Mouse (Mus musculus): ENCODE results near the gene Arpc2. TPM values are rescaled to one million over a fixed set of nuclear protein-coding genes. Genes with fewer than 3 reads are reported as not detected.

Gene Arpc2
- total RNA-seq, 2 experiments from 2014 or later: 75.2 to 85.6 TPM

DNA sequence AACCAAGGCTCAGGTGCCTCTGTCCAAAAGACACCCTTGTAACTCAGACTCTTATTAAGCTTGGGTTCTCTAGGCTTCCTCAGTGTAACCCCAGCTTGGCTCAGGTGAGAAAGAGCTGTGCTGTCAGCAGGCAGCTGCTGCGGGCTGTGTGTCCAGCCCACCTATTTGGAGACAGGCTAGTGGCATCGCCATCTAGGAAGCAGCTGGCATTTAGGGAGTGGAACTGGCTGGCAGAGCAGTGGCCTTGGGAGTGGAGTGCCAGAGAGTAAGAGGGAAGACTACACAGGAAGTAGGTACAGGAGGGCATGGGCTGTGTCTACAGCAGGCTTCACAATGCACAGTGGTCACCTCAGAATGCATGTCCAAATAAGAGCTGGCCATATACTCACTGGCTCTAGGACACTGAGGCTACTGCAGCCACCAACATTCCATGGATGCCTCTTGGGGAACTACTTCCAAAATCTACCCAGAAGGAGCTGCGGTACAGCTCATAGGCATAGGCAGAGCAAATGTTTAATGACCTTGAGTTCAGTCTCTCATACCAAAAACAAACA lies 58.3 kb downstream of the Arpc2 start:
- no peak for DNase-seq
- intact Hi-C loops (cut with DNase I; ENCODE audit: low total_unique reads): no loop called here

GRCm38 (mm10) chr1:74294733-74295455 lies 59.0 kb downstream of the Arpc2 start:
- no peak for DNase-seq
- intact Hi-C loops (cut with DNase I; ENCODE audit: low total_unique reads): no loop called here

DNA sequence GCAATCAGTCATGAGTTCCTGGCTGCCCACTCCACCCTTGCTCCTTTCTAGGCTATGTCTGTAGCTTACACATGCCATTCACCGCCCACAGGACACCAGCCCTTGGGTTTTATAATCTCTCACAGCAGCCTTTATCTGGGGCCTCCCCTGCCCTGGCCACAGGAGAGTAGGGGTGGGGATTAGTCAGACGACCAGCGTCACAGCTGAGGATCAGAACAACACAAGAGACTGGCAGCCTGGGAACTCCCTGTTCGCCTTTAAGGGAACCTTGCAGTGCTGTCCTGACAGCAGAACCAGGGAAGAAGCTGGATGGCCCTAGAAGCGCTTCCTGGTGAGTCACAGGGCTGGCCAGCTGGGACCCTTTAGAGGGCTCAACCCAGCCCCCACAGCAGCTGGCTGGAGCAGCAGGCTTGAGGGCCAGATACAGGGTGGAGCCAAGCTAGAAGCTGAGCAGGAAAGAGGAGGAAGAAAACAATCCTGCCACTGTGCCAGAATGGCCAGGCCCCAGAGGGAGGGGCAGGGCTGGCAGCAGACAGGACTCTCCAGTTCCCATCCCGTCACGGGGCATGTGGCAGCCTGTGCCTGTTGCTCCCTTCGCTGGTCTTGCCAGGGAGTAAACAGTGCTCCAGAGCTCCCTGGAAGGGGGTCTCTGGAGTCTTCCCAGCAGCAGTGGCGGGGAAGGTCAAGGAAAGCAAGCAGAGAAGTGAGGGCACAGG lies 59.7 kb downstream of the Arpc2 start:
- DNase-seq: peak; percentile 95
- intact Hi-C loops (cut with DNase I; ENCODE audit: low total_unique reads): no loop called here

- DNase-seq: no peak
- intact Hi-C loops (cut with DNase I; ENCODE audit: low total_unique reads): no loop called here
Measured at GRCm38 (mm10) chr1:74296477-74296876, 60.6 kb downstream of the Arpc2 start.

- DNase-seq: peak; percentile 65
- intact Hi-C loops (cut with DNase I; ENCODE audit: low total_unique reads): no loop called here
Measured at GRCm38 (mm10) chr1:74297269-74297668, 61.4 kb downstream of the Arpc2 start.

DNA sequence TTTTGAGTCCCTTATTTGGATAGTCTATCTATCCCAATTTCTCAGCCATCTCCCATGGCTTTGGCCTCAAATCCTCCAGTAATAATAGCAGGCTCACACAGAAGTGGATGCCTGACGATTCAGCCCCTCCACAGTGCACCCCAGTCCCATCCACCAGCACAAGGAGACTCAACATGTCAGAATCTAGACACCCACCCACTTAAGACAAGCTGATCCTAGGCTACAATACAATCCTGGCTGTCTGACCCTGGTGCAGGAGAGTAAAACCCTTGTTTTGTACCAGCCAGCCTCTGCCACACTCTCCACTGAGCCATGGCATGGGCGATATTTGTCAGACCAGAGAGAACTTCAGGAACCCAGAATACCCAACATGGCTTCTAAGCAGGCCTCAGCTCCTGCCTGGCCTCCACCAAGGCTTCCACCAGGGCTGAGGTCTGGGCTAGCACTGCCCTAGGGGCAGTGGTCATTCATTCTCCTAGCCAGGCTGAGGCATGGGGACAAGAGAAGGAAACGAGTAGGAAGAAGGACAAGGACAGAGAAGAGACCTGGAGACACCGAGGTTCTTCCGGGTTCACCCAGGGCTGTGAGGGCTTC lies 62.4 kb downstream of the Arpc2 start:
- DNase-seq: no peak
- intact Hi-C loops (cut with DNase I; ENCODE audit: low total_unique reads): no loop called here

GRCm38 (mm10) chr1:74298996-74299395 lies 63.1 kb downstream of the Arpc2 start:
- intact Hi-C loops (cut with DNase I; ENCODE audit: low total_unique reads): no loop called here
- peak; percentile 80 for DNase-seq

- DNase-seq: no peak
- intact Hi-C loops (cut with DNase I; ENCODE audit: low total_unique reads): no loop called here
Measured at GRCm38 (mm10) chr1:74300347-74301110, 64.6 kb downstream of the Arpc2 start.

DNA sequence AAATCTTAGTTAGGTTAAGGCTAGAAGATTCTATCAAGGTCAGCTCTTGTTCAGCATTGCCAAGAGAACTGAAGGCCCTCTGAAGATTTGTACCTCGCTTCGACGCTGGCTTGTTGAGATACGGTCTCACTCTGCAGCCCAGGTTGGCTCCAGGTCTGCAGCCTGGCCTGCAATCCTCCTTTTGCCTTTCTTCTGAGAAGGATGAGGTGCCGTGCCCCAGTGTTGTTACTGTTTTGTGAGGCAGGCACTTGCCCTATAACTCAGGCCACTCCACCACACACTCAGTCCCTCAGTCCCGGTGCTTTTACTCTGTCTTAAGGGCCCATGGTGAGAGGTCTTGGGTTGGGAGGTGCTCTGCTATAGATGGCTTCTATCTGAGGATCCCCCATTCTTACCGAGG lies 66.3 kb downstream of the Arpc2 start:
- no peak for DNase-seq
- intact Hi-C loops (cut with DNase I; ENCODE audit: low total_unique reads): no loop called here

DNA sequence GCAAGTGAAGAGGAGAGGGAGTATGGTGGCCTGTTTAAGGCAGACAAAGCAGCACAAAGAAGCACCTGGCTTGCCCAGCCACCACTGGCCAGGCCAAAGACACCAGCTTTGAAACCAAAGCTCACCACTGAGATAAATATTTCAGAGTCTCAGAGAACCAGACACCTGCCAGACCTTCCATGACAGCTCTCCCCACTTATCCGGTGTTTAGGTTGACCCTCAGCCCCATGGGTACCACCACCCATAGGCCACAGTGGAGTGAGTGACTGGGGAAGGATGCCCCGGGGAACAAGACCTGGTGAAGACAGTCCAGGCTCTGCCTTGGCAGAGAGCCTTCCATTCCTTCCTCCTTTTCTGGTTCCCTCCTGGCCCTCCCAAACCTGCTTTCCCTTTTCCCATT lies 67.0 kb downstream of the Arpc2 start:
- intact Hi-C loops (cut with DNase I; ENCODE audit: low total_unique reads): no loop called here
- DNase-seq: no peak

GRCm38 (mm10) chr1:74303509-74304338 lies 67.8 kb downstream of the Arpc2 start:
- peak; percentile 86 for DNase-seq
- intact Hi-C loops (cut with DNase I; ENCODE audit: low total_unique reads): no loop called here

- intact Hi-C loops (cut with DNase I; ENCODE audit: low total_unique reads): no loop called here
Measured at GRCm38 (mm10) chr1:74304339-74304790, 68.5 kb downstream of the Arpc2 start.

GRCm38 (mm10) chr1:74304946-74305345 lies 69.1 kb downstream of the Arpc2 start:
- intact Hi-C loops (cut with DNase I; ENCODE audit: low total_unique reads): no loop called here

More at GRCm38 (mm10) chr1:74304339-74304790, 68.5 kb downstream of the Arpc2 start:
- DNase-seq: no peak

DNA sequence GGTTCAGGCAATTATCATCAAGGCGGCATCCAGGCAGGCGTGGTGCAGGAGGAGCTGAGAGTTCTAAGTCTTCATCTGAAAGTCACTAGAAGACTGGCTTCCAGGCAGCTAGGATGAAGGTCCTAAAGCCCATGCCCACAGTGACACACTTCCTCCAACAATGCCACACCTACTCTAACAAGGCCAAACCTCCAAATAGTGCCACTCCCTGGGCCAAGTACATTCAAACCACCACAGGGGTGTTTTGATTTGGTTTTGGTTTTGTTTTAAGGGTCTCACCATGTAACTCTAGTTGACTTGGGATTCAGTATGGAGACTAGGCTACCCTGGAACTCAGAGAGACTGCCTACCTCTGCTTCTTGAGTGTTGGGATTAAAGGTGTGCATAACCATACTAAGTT lies 69.6 kb downstream of the Arpc2 start, which contains the start of gene Tmbim1:
Gene Tmbim1, minus strand, starts transcription at position 101 of the 400 bp plus-strand sequence.
- no peak for DNase-seq
- intact Hi-C loops (cut with DNase I; ENCODE audit: low total_unique reads): no loop called here

More at GRCm38 (mm10) chr1:74304946-74305345, 69.1 kb downstream of the Arpc2 start:
- DNase-seq: no peak

- DNase-seq: no peak
- intact Hi-C loops (cut with DNase I; ENCODE audit: low total_unique reads): no loop called here
Measured at GRCm38 (mm10) chr1:74307146-74307545, 71.3 kb downstream of the Arpc2 start.

DNA sequence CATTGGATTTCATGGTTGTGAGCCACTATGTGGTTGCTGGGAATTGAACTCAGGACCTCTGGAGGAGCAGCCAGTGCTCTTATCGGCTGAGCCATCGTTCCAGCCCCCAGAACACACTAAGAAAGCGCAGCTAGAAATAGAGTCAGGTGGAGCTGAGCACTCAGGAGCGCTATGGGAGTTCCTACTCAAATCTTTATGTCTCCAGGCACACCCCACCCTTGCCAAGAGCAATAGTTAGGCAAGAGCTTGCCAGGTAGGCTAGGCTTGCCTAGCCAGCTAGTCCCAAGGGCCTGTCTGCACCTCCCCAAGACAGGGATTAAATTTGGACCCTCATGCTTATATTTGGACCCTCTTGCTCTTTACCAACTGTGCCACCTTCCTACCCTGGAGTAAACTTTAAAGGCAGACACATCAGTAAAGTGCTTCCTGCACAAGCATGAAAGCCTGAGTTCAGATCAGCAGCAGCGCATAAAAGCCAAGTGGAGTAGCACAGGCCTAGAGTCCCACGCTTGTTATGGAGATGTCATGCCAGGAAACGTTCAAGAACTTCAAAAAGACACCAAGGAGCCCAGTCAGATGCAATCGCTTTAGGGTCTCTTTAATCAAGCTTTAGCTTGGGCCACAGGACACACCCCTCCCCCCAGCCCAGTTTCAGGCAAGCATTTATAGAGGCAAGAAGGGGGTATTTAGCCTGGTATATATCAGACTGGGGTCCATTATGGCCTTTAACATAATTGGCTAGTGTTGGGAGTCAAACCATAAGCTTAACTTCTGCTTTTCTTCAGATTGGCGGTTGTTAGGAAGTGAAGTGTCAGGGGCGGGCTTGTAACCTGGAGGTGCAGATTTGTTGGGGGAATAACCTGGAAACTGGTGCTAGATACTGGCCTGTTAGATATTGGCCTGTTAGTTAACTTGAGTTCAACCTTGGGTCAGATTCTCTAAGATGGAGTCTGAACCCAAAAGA lies 72.4 kb downstream of the Arpc2 start:
- intact Hi-C loops (cut with DNase I; ENCODE audit: low total_unique reads): no loop called here
- no peak for DNase-seq

- no peak for DNase-seq
- intact Hi-C loops (cut with DNase I; ENCODE audit: low total_unique reads): loop anchor here (5.0 kb wide), 2 partner anchors 53 to 143 kb away; partner anchors contain the start of gene Catip
Measured at GRCm38 (mm10) chr1:74309767-74310166, 73.9 kb downstream of the Arpc2 start.
